Mouse (Mus musculus): Measurements from ENCODE around the gene Galnt4. TPM values are rescaled to one million over a fixed set of nuclear protein-coding genes. Genes with fewer than 3 reads are reported as not detected.
"Not testable (repeated sequence)": the region's sequence is repeated elsewhere in the genome, so short reads cannot be mapped to it uniquely, and the experiment has no call there.

Galnt4 gene
- total RNA-seq, 2 experiments from 2014 or later: 3.4 to 3.8 TPM

- intact Hi-C loops (cut with DNase I): loop anchor here (5.0 kb wide), 1 partner anchor 38 kb away; the partner anchor contains the start of genes Galnt4 and Poc1b
- no peak for DNase-seq (ENCODE audit: extremely low spot score in 1 of 2, low spot score in 2 of 2)
Measured at GRCm38 (mm10) chr10:99145611-99146010, 37.7 kb downstream of the Galnt4 start.

- intact Hi-C loops (cut with DNase I): loop anchor here (5.0 kb wide), 1 partner anchor 39 kb away; the partner anchor contains the start of genes Galnt4 and Poc1b
Measured at GRCm38 (mm10) chr10:99146596-99146995, 38.6 kb downstream of the Galnt4 start.

GRCm38 (mm10) chr10:99150016-99150415, 42.1 kb downstream of the Galnt4 start:
- intact Hi-C loops (cut with DNase I): no loop called here
- DNase-seq (ENCODE audit: extremely low spot score in 1 of 2, low spot score in 2 of 2): no peak

More at GRCm38 (mm10) chr10:99146596-99146995, 38.6 kb downstream of the Galnt4 start:
- DNase-seq (ENCODE audit: extremely low spot score in 1 of 2, low spot score in 2 of 2): no peak

- DNase-seq (ENCODE audit: extremely low spot score in 1 of 2, low spot score in 2 of 2): no peak
- intact Hi-C loops (cut with DNase I): no loop called here
Measured at GRCm38 (mm10) chr10:99151580-99151979, 43.6 kb downstream of the Galnt4 start.

- no peak for DNase-seq (ENCODE audit: extremely low spot score in 1 of 2, low spot score in 2 of 2)
- intact Hi-C loops (cut with DNase I): no loop called here
Measured at GRCm38 (mm10) chr10:99152063-99152462, 44.1 kb downstream of the Galnt4 start.

GRCm38 (mm10) chr10:99154635-99155034, 46.7 kb downstream of the Galnt4 start:
- intact Hi-C loops (cut with DNase I): no loop called here
- DNase-seq (ENCODE audit: extremely low spot score in 1 of 2, low spot score in 2 of 2): no peak

- intact Hi-C loops (cut with DNase I): no loop called here
Measured at GRCm38 (mm10) chr10:99156808-99157207, 48.8 kb downstream of the Galnt4 start.

GRCm38 (mm10) chr10:99157697-99158096, 49.7 kb downstream of the Galnt4 start:
- DNase-seq (ENCODE audit: extremely low spot score in 1 of 2, low spot score in 2 of 2); intact Hi-C loops (cut with DNase I): not testable (repeated sequence)

More at GRCm38 (mm10) chr10:99156808-99157207, 48.8 kb downstream of the Galnt4 start:
- no peak for DNase-seq (ENCODE audit: extremely low spot score in 1 of 2, low spot score in 2 of 2)

GRCm38 (mm10) chr10:99161987-99162582, 54.1 kb downstream of the Galnt4 start:
- intact Hi-C loops (cut with DNase I): loop anchor here (10.0 kb wide), 1 partner anchor 303 kb away; no protein-coding TSS in a partner anchor
- DNase-seq (ENCODE audit: extremely low spot score in 1 of 2, low spot score in 2 of 2): no peak

Other genes with a start within 250 kb of the Galnt4 start
- 100 to 1,000 TPM; 655 to 659 TPM for gene Atp2b1, start 193.8 kb upstream of the Galnt4 start, total RNA-seq (2021)
- 1 to 10 TPM; 6.6 to 8.2 TPM for gene Poc1b, start 1.1 kb upstream of the Galnt4 start, total RNA-seq (2021)
- not detected for gene Phxr2, start 18.2 kb downstream of the Galnt4 start, total RNA-seq (2021)
- gene Dusp6, start 155.1 kb downstream of the Galnt4 start, total RNA-seq (2021): 10 to 100 TPM; 68.8 to 72.4 TPM

All from left cerebral cortex, postnatal 10 days (tissue).